31 mouse cellular contexts compared by ENCODE assay signal in genomic region chr9:28160953-28161352, GRCm38 (mm10).
"Had no signal": no experiment of that assay in that cellular context is flagged by ENCODE, and none has a peak within 500 bp of the region (broad histone marks: within the 10 kb centered on the region; RNA-seq: fewer than 3 reads in every experiment).

No protein-coding gene starts in this region.

- H3K4me2 ChIP-seq: limb, embryonic 12.5 days; limb, embryonic 13.5 days; limb, embryonic 15.5 days; liver, embryonic 11.5 days; liver, embryonic 12.5 days; liver, embryonic 13.5 days; liver, embryonic 15.5 days; lung, embryonic 14.5 days; lung, embryonic 15.5 days; midbrain, embryonic 11.5 days; midbrain, embryonic 12.5 days; midbrain, embryonic 13.5 days; midbrain, embryonic 15.5 days had no signal

- DNase-seq: left cerebral cortex, postnatal 4 days; liver; liver, embryonic 13.5 days; liver, postnatal 0 days; lung, adult 18-20 months; lung, adult 2 months; lung, embryonic 14.5 days; lung, postnatal 10 days; lung, postnatal 14 days; lung, postnatal 36 days; lung, postnatal 4 days; midbrain, embryonic 14.5 days had no signal

- H3K4me1 ChIP-seq: limb, embryonic 10.5 days; limb, embryonic 12.5 days; limb, embryonic 13.5 days; limb, embryonic 15.5 days; liver, embryonic 12.5 days; liver, embryonic 13.5 days; liver, embryonic 15.5 days; lung, embryonic 15.5 days; megakaryocyte, embryonic 14.5 days; midbrain, embryonic 13.5 days; midbrain, embryonic 15.5 days had no signal

- ATAC-seq: liver, embryonic 12.5 days; liver, postnatal 0 days; lung, postnatal 0 days; midbrain, embryonic 13.5 days; midbrain, embryonic 15.5 days; midbrain, embryonic 16.5 days had no signal

- H3K4me3 ChIP-seq: limb, embryonic 10.5 days; limb, embryonic 12.5 days; limb, embryonic 13.5 days; limb, embryonic 15.5 days; liver, embryonic 12.5 days; liver, embryonic 13.5 days; liver, embryonic 15.5 days; lung, embryonic 15.5 days; megakaryocyte, embryonic 14.5 days; midbrain, embryonic 10.5 days; midbrain, embryonic 12.5 days; midbrain, embryonic 13.5 days; midbrain, embryonic 15.5 days; myocyte had no signal

- H3K36me3 ChIP-seq: limb, embryonic 10.5 days; limb, embryonic 12.5 days; limb, embryonic 13.5 days; limb, embryonic 15.5 days; liver, embryonic 12.5 days; liver, embryonic 13.5 days; liver, embryonic 15.5 days; lung, embryonic 15.5 days; midbrain, embryonic 10.5 days; midbrain, embryonic 12.5 days; midbrain, embryonic 13.5 days; midbrain, embryonic 15.5 days had no signal

- H3K27me3 ChIP-seq: limb, embryonic 12.5 days; limb, embryonic 13.5 days; limb, embryonic 15.5 days; liver, embryonic 12.5 days; liver, embryonic 13.5 days; liver, embryonic 15.5 days; lung, embryonic 15.5 days; megakaryocyte, embryonic 14.5 days; midbrain, embryonic 12.5 days; midbrain, embryonic 13.5 days; midbrain, embryonic 15.5 days had no signal

- H3K27ac ChIP-seq: limb, embryonic 10.5 days; limb, embryonic 12.5 days; limb, embryonic 13.5 days; limb, embryonic 15.5 days; liver, embryonic 12.5 days; liver, embryonic 13.5 days; liver, embryonic 14.5 days; liver, embryonic 15.5 days; lung, embryonic 15.5 days; macrophage; midbrain, embryonic 10.5 days; midbrain, embryonic 12.5 days; midbrain, embryonic 13.5 days; midbrain, embryonic 15.5 days had no signal

- H3K9me3 ChIP-seq: limb, embryonic 10.5 days; limb, embryonic 12.5 days; limb, embryonic 13.5 days; limb, embryonic 15.5 days; liver, embryonic 12.5 days; liver, embryonic 13.5 days; liver, embryonic 15.5 days; lung, embryonic 15.5 days; midbrain, embryonic 10.5 days; midbrain, embryonic 12.5 days; midbrain, embryonic 13.5 days; midbrain, embryonic 15.5 days had no signal

- H3K9ac ChIP-seq: limb, embryonic 12.5 days; limb, embryonic 13.5 days; limb, embryonic 15.5 days; liver, embryonic 12.5 days; liver, embryonic 13.5 days; liver, embryonic 14.5 days; liver, embryonic 15.5 days; liver, postnatal 0 days; lung, embryonic 14.5 days; lung, embryonic 15.5 days; midbrain, embryonic 12.5 days; midbrain, embryonic 13.5 days; midbrain, embryonic 15.5 days had no signal
